Mouse (Mus musculus) adrenal gland, adult 8-10 months (tissue): ENCODE measurements around the gene Frmd8. TPM values are rescaled to one million over a fixed set of nuclear protein-coding genes. Genes with fewer than 3 reads are reported as not detected.
A peak's percentile ranks its signal among the peaks of the same experiment; 100 is the strongest.

Experiments
- DNase-seq: peaks from one replicate; pipeline ENCODE4 v3.0.0; 2022
- total RNA-seq, 4 experiments: library from RNA; stranded (reverse); gene quantifications; 2 replicates each; pipeline ENCODE4 v1.2.4; 2022

Frmd8 gene
- total RNA-seq, 4 experiments from 2014 or later, result 47.6 to 55.2 (median 53.4) TPM

- DNase-seq, result peak; percentile 4
These were observed 36.8 kb downstream of the Frmd8 start for GRCm38 (mm10) chr19:5838136-5838891.

GRCm38 (mm10) chr19:5837606-5838005, 37.5 kb downstream of the Frmd8 start:
- DNase-seq, result peak; percentile 13

GRCm38 (mm10) chr19:5836941-5837572, 38.0 kb downstream of the Frmd8 start:
- DNase-seq, result peak; percentile 18

- DNase-seq, result peak; percentile 5
These were observed 39.1 kb downstream of the Frmd8 start for GRCm38 (mm10) chr19:5835922-5836430.

GRCm38 (mm10) chr19:5835054-5835921, 39.8 kb downstream of the Frmd8 start:
- peak; percentile 10 for DNase-seq

- peak; percentile 20 for DNase-seq
These were observed 40.7 kb downstream of the Frmd8 start for GRCm38 (mm10) chr19:5834260-5834925.

- no peak for DNase-seq
These were observed 41.6 kb downstream of the Frmd8 start for GRCm38 (mm10) chr19:5833287-5834100.

GRCm38 (mm10) chr19:5832326-5832725, 42.7 kb downstream of the Frmd8 start:
- DNase-seq, result no peak

- no peak for DNase-seq
These were observed 43.1 kb downstream of the Frmd8 start for GRCm38 (mm10) chr19:5831958-5832320.

GRCm38 (mm10) chr19:5831224-5831957, 43.7 kb downstream of the Frmd8 start:
- DNase-seq, result no peak

- no peak for DNase-seq
These were observed 44.3 kb downstream of the Frmd8 start for GRCm38 (mm10) chr19:5830776-5831175.

- no peak for DNase-seq
These were observed 45.0 kb downstream of the Frmd8 start for GRCm38 (mm10) chr19:5829958-5830615.

GRCm38 (mm10) chr19:5828905-5829304, 46.2 kb downstream of the Frmd8 start:
- no peak for DNase-seq

- DNase-seq, result no peak
These were observed 46.9 kb downstream of the Frmd8 start for GRCm38 (mm10) chr19:5828155-5828554.

- no peak for DNase-seq
These were observed 47.5 kb downstream of the Frmd8 start for GRCm38 (mm10) chr19:5827456-5828154.

- DNase-seq, result no peak
These were observed 48.0 kb downstream of the Frmd8 start for GRCm38 (mm10) chr19:5827044-5827443.

- DNase-seq, result no peak
These were observed 48.4 kb downstream of the Frmd8 start for GRCm38 (mm10) chr19:5826731-5827002.

- no peak for DNase-seq
These were observed 49.0 kb downstream of the Frmd8 start for GRCm38 (mm10) chr19:5825901-5826730.
